Mouse (Mus musculus): ENCODE results near the gene Fgf15. TPM values are rescaled to one million over a fixed set of nuclear protein-coding genes. Genes with fewer than 3 reads are reported as not detected.

Gene Fgf15
- total RNA-seq, 1 experiment = 10.8 TPM

GRCm38 (mm10) chr7:144912897-144913296 is 16.6 kb downstream of the Fgf15 start:
- H3K4me3 ChIP-seq (ENCODE audit: insufficient read depth in 1 of 2, low read depth in 1 of 2, low read length in 2 of 2, poor library complexity in 1 of 2, severe bottlenecking in 1 of 2) = no peak overlapping the region
- in situ Hi-C loops (cut with MboI; ENCODE audit: low sequenced_read_pairs in 2 of 2, unreplicated experiment in 2 of 2) = loop anchor here in 1 of 2 experiments (25.0 kb wide), 1 partner anchor 326 kb away; the partner anchor contains the start of gene Fadd
- no peak for DNase-seq (ENCODE audit: low read depth, low spot score)

GRCm38 (mm10) chr7:144914296-144914947 is 18.1 kb downstream of the Fgf15 start:
- DNase-seq (ENCODE audit: low read depth, low spot score) = no peak
- no peaks in the 10 kb centered on the region for H3K9me3 ChIP-seq (ENCODE audit: control insufficient read depth, insufficient read depth, low read depth, low read length)
- in situ Hi-C loops (cut with MboI; ENCODE audit: low sequenced_read_pairs in 2 of 2, unreplicated experiment in 2 of 2) = loop anchor here in 1 of 2 experiments (25.0 kb wide), 1 partner anchor 327 kb away; the partner anchor contains the start of gene Fadd
- H3K36me3 ChIP-seq (ENCODE audit: control insufficient read depth, insufficient read depth, low read length, poor library complexity, severe bottlenecking) = peaks cover 6% of the 10 kb centered on the region; the same call in 1 of the 2 replicates
- TF ChIP-seq ZNF384 (IDR thresholded peaks at IDR 0.05; ENCODE audit: low read depth, low read length) (peak; percentile 71; the same call in 1 of the 2 replicates), HCFC1 (IDR thresholded peaks at IDR 0.05; ENCODE audit: borderline replicate concordance, insufficient read depth, low read length) (no peak), CHD2 (IDR thresholded peaks at IDR 0.05; ENCODE audit: low read depth, low read length) (no peak), ZC3H11A (IDR thresholded peaks at IDR 0.05; ENCODE audit: borderline replicate concordance, low read depth, low read length) (no peak)
- peak overlapping the region; percentile 87 to 95 for H3K4me3 ChIP-seq (ENCODE audit: insufficient read depth in 1 of 2, low read depth in 1 of 2, low read length in 2 of 2, poor library complexity in 1 of 2, severe bottlenecking in 1 of 2)
- H3K4me1 ChIP-seq (ENCODE audit: control insufficient read depth in 2 of 2, insufficient read depth in 2 of 2, low read length in 2 of 2, poor library complexity in 1 of 2) = peaks cover 0 to 4% of the 10 kb centered on the region in 2 experiments; a peak in 1 of 4 replicates
- H3K27ac ChIP-seq (ENCODE audit: insufficient read depth, low read depth, low read length, poor library complexity, severe bottlenecking) = no peak overlapping the region
- peak overlapping the region; percentile 68 for H3K9ac ChIP-seq (ENCODE audit: insufficient read depth, low read depth, low read length, poor library complexity, severe bottlenecking)

More at GRCm38 (mm10) chr7:144912897-144913296, 16.6 kb downstream of the Fgf15 start:
- Histone ChIP-seq H3K9ac (ENCODE audit: insufficient read depth, low read depth, low read length, poor library complexity, severe bottlenecking) (no peak overlapping the region), H3K9me3 (ENCODE audit: control insufficient read depth, insufficient read depth, low read depth, low read length) (no peaks in the 10 kb centered on the region), H3K27ac (ENCODE audit: insufficient read depth, low read depth, low read length, poor library complexity, severe bottlenecking) (no peak overlapping the region), H3K4me1 (ENCODE audit: control insufficient read depth in 2 of 2, insufficient read depth in 2 of 2, low read length in 2 of 2, poor library complexity in 1 of 2) (peaks cover 0 to 5% of the 10 kb centered on the region in 2 experiments; a peak in 2 of 4 replicates), H3K36me3 (ENCODE audit: control insufficient read depth, insufficient read depth, low read length, poor library complexity, severe bottlenecking) (no peaks in the 10 kb centered on the region)
- TF ChIP-seq ZNF384 (IDR thresholded peaks at IDR 0.05; ENCODE audit: low read depth, low read length) (no peak), ZC3H11A (IDR thresholded peaks at IDR 0.05; ENCODE audit: borderline replicate concordance, low read depth, low read length) (no peak), HCFC1 (IDR thresholded peaks at IDR 0.05; ENCODE audit: borderline replicate concordance, insufficient read depth, low read length) (no peak), CHD2 (IDR thresholded peaks at IDR 0.05; ENCODE audit: low read depth, low read length) (no peak), MAFK (IDR thresholded peaks at IDR 0.05; ENCODE audit: insufficient read depth, low read depth, low read length) (no peak)

- Histone ChIP-seq H3K4me1 (ENCODE audit: control insufficient read depth in 2 of 2, insufficient read depth in 2 of 2, low read length in 2 of 2, poor library complexity in 1 of 2) (no peaks in the 10 kb centered on the region), H3K4me3 (ENCODE audit: insufficient read depth in 1 of 2, low read depth in 1 of 2, low read length in 2 of 2, poor library complexity in 1 of 2, severe bottlenecking in 1 of 2) (peak within 1 kb of the TSS; percentile 87 to 95), H3K36me3 (ENCODE audit: control insufficient read depth, insufficient read depth, low read length, poor library complexity, severe bottlenecking) (peaks cover 12% of the 10 kb centered on the region; the same call in 1 of the 2 replicates), H3K27ac (ENCODE audit: insufficient read depth, low read depth, low read length, poor library complexity, severe bottlenecking) (no peak within 1 kb of the TSS), H3K9ac (ENCODE audit: insufficient read depth, low read depth, low read length, poor library complexity, severe bottlenecking) (peak within 1 kb of the TSS; percentile 86), H3K9me3 (ENCODE audit: control insufficient read depth, insufficient read depth, low read depth, low read length) (no peaks in the 10 kb centered on the region)
- peak; percentile 93 for DNase-seq (ENCODE audit: low read depth, low spot score)
- TF ChIP-seq MAFK (IDR thresholded peaks at IDR 0.05; ENCODE audit: insufficient read depth, low read depth, low read length) = 0 out of 2 replicates have a peak, but pooled peaks have one; percentile 10
- no peak for TF ChIP-seq ZC3H11A (IDR thresholded peaks at IDR 0.05; ENCODE audit: borderline replicate concordance, low read depth, low read length)
- TF ChIP-seq HCFC1 (IDR thresholded peaks at IDR 0.05; ENCODE audit: borderline replicate concordance, insufficient read depth, low read length) = peak; percentile 80; the same call in 1 of the 2 replicates
- no peak for TF ChIP-seq CHD2 (IDR thresholded peaks at IDR 0.05; ENCODE audit: low read depth, low read length)
- TF ChIP-seq ZNF384 (IDR thresholded peaks at IDR 0.05; ENCODE audit: low read depth, low read length) = peak; percentile 99
- in situ Hi-C loops (cut with MboI; ENCODE audit: low sequenced_read_pairs in 2 of 2, unreplicated experiment in 2 of 2) = loop anchor here in 1 of 2 experiments (25.0 kb wide), 1 partner anchor 328 kb away; the partner anchor contains the start of gene Fadd
Measured at GRCm38 (mm10) chr7:144914948-144915750, 18.8 kb downstream of the Fgf15 start, which contains the start of gene LTO1. LTO1 (plus strand) TSS chr7:144915100.

DNA sequence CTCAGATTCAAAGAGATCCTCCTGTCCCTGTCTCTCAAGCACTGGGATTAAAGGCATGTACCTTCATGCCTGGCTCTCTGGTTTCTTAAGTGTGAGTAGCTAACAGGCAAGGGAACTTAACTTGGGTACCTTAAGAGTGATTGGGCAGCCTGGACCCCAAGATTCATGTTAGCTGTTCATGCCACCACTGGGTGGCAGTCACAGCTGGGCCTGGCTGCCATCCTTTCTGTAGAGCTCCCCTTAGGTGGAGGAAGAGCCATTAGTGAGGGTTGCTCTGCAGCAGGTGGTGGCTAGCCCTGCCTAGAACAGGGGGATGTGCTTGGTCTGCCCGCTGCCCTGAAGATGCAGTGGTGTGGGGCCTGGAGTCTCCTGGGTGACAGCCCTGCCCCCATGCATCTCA is 22.5 kb downstream of the Fgf15 start:
- Histone ChIP-seq H3K36me3 (ENCODE audit: control insufficient read depth, insufficient read depth, low read length, poor library complexity, severe bottlenecking) (peaks cover 17% of the 10 kb centered on the region; the same call in 1 of the 2 replicates), H3K27ac (ENCODE audit: insufficient read depth, low read depth, low read length, poor library complexity, severe bottlenecking) (no peak overlapping the region), H3K4me1 (ENCODE audit: control insufficient read depth in 2 of 2, insufficient read depth in 2 of 2, low read length in 2 of 2, poor library complexity in 1 of 2) (no peaks in the 10 kb centered on the region), H3K9ac (ENCODE audit: insufficient read depth, low read depth, low read length, poor library complexity, severe bottlenecking) (no peak overlapping the region), H3K4me3 (ENCODE audit: insufficient read depth in 1 of 2, low read depth in 1 of 2, low read length in 2 of 2, poor library complexity in 1 of 2, severe bottlenecking in 1 of 2) (no peak overlapping the region), H3K9me3 (ENCODE audit: control insufficient read depth, insufficient read depth, low read depth, low read length) (no peaks in the 10 kb centered on the region)
- no peak for DNase-seq (ENCODE audit: low read depth, low spot score)
- in situ Hi-C loops (cut with MboI; ENCODE audit: low sequenced_read_pairs in 2 of 2, unreplicated experiment in 2 of 2) = loop anchor here in 1 of 2 experiments (25.0 kb wide), 1 partner anchor 332 kb away; the partner anchor contains the start of gene Fadd
- TF ChIP-seq CHD2 (IDR thresholded peaks at IDR 0.05; ENCODE audit: low read depth, low read length) (no peak), ZC3H11A (IDR thresholded peaks at IDR 0.05; ENCODE audit: borderline replicate concordance, low read depth, low read length) (0 out of 2 replicates have a peak, but pooled peaks have one; percentile 17)

All from ES-E14 (cell line).